ENCODE assay signal across 8 mouse cellular contexts in the genomic region with DNA sequence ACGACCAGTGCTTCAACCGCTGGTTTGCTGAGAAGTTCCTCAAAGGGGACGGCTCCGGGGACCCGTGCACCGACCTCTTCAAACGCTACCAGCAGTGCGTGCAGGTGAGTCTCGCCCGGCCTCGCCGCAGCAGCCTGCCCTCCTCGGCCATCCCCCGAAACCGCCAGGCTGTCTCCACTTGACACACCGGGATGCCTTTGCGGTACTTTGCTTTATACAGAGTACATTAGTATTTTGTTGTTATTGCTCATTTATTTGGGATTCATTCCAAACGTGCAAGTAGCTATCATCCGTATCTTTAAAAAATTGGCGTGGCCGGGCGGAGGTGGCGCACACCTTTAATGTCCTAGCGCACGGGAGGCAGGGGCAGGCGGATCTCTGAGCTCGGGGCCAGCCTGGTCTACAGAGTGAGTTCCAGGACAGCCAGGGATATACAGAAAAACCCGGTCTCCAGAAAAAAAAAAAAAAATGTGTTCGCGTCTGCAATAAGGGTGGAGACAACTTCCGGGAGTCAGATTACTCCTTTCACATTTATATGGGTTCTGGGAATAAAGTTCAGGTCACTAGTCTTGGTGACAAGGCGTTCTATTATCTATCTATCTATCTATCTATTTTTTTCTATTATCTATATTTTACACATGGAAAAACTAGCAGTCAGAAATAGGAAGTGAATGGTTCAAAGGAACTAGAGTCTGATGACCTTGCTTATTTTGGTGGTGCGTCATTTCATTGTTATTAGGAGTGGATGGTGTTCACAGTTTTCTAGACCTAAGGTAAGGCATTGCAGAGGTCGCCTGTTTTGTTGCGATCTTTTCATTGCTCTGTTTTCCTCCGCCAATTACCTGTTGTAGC. TPM values are rescaled to one million over a fixed set of nuclear protein-coding genes. Genes with fewer than 3 reads are reported as not detected.
A peak's percentile ranks its signal among the peaks of the same experiment; 100 is the strongest.
DNase-seq lines count a peak whose midpoint lies in the region; ATAC-seq and TF ChIP-seq lines count a peak whose summit lies in the region.

No protein-coding gene starts in this region.

- no peaks in the 10 kb centered on the region for H3K27me3 ChIP-seq in kidney, embryonic 15.5 days
- no peaks in the 10 kb centered on the region for H3K27me3 ChIP-seq in hindbrain, postnatal 0 days (ENCODE audit: insufficient read depth, low read length)
- H3K27me3 ChIP-seq in midbrain, embryonic 16.5 days (ENCODE audit: control insufficient read depth, insufficient read depth, low read depth, low read length), result no peaks in the 10 kb centered on the region

- H3K9ac ChIP-seq in kidney, embryonic 15.5 days, result peak overlapping the region; percentile 81
- H3K9ac ChIP-seq in hindbrain, postnatal 0 days (replicated peaks; ENCODE audit: low read length), result peak overlapping the region; percentile 92
- peak overlapping the region; percentile 87 for H3K9ac ChIP-seq in midbrain, embryonic 16.5 days (ENCODE audit: low read depth, low read length)

- peak overlapping the region; percentile 68 for H3K4me2 ChIP-seq in kidney, embryonic 15.5 days
- H3K4me2 ChIP-seq in hindbrain, postnatal 0 days (ENCODE audit: low read depth, low read length), result peak overlapping the region; percentile 85
- peak overlapping the region; percentile 73 for H3K4me2 ChIP-seq in midbrain, embryonic 16.5 days (ENCODE audit: low read length)

- H3K27ac ChIP-seq in kidney, embryonic 15.5 days, result 0 out of 2 replicates have a peak overlapping the region, but pooled peaks have one; percentile 88
- peak overlapping the region; percentile 92; the same call in 1 of the 2 replicates for H3K27ac ChIP-seq in hindbrain, postnatal 0 days
- H3K27ac ChIP-seq in midbrain, embryonic 16.5 days (ENCODE audit: low read length), result peak overlapping the region; percentile 84

- no peak for DNase-seq in kidney, adult 8-10 months
- DNase-seq in hindbrain, postnatal 0 days (ENCODE audit: low spot score), result no peak
- DNase-seq in ovary, postnatal 36 days (ENCODE audit: low spot score), result no peak
- no peak for DNase-seq in adrenal gland, postnatal 25 days
- DNase-seq in ovary, postnatal 14 days (ENCODE audit: low spot score), result no peak

- H3K9me3 ChIP-seq in kidney, embryonic 15.5 days (replicated peaks), result no peaks in the 10 kb centered on the region
- no peaks in the 10 kb centered on the region for H3K9me3 ChIP-seq in hindbrain, postnatal 0 days (ENCODE audit: low read length)
- no peaks in the 10 kb centered on the region for H3K9me3 ChIP-seq in midbrain, embryonic 16.5 days (replicated peaks; ENCODE audit: control insufficient read depth, low read length, poor library complexity, severe bottlenecking)

- H3K4me3 ChIP-seq in kidney, embryonic 15.5 days (replicated peaks), result peak overlapping the region; percentile 76
- H3K4me3 ChIP-seq in hindbrain, postnatal 0 days (ENCODE audit: low read length), result peak overlapping the region; percentile 89
- H3K4me3 ChIP-seq in midbrain, embryonic 16.5 days (ENCODE audit: low read depth, low read length), result peak overlapping the region; percentile 84

- 11% methylated on average over 36 of the region's 36 CpGs for WGBS in kidney, embryonic 15.5 days
- WGBS in hindbrain, postnatal 0 days, result 13% methylated on average over 36 of the region's 36 CpGs
- WGBS in midbrain, embryonic 16.5 days, result 13% methylated on average over 36 of the region's 36 CpGs

- peaks cover 22% of the 10 kb centered on the region for H3K4me1 ChIP-seq in kidney, embryonic 15.5 days
- peaks cover 9% of the 10 kb centered on the region for H3K4me1 ChIP-seq in hindbrain, postnatal 0 days (ENCODE audit: insufficient read depth, low read length)
- H3K4me1 ChIP-seq in midbrain, embryonic 16.5 days (ENCODE audit: control insufficient read depth, insufficient read depth, low read length), result peaks cover 24% of the 10 kb centered on the region

- ATAC-seq in kidney, embryonic 15.5 days (replicated peaks; ENCODE audit: low FRiP score), result peak; percentile 74; the same call in 1 of the 2 replicates
- peak; percentile 61; the same call in 1 of the 2 replicates for ATAC-seq in common myeloid progenitor, adult 5-6 weeks (replicated peaks; ENCODE audit: low read depth, poor library complexity, severe bottlenecking)
- no peak; the same call in 1 of the 2 replicates for ATAC-seq in hindbrain, postnatal 0 days
- ATAC-seq in midbrain, embryonic 16.5 days, result peak; percentile 16; the same call in 1 of the 2 replicates

- peaks cover 51% of the 10 kb centered on the region for H3K36me3 ChIP-seq in kidney, embryonic 15.5 days
- peaks cover 20% of the 10 kb centered on the region for H3K36me3 ChIP-seq in hindbrain, postnatal 0 days (ENCODE audit: insufficient read depth, low read length)
- peaks cover 27% of the 10 kb centered on the region for H3K36me3 ChIP-seq in midbrain, embryonic 16.5 days (ENCODE audit: control insufficient read depth, insufficient read depth, low read length)

- TF ChIP-seq CTCF in hindbrain, postnatal 0 days (IDR thresholded peaks at IDR 0.05; ENCODE audit: low read depth), result no peak

RNA-seq across cellular contexts. Expression of a gene that starts 0.5 kb away (rescaled TPM):
- 56.2 and 58.2 TPM in 2 replicates for polyA plus RNA-seq in kidney, embryonic 15.5 days (2015; fragmentation: Nextera tagmentation; extraction: Ambion mirVana)
- 18.7 and 19.6 TPM in 2 replicates for total RNA-seq in common myeloid progenitor, adult 5-6 weeks (2017)
- 12.4 and 18.4 TPM in 2 replicates for total RNA-seq in hindbrain, postnatal 0 days (2014; rRNA removed)
- polyA plus RNA-seq in hindbrain, postnatal 0 days (2015; fragmentation: Nextera tagmentation; extraction: Ambion mirVana), result 59.2 and 61.6 TPM in 2 replicates
- 47.9 and 52.6 TPM in 2 replicates for polyA plus RNA-seq in midbrain, embryonic 16.5 days (2015; fragmentation: Nextera tagmentation; extraction: Ambion mirVana)
- 37.6 and 47.5 TPM in 2 replicates for total RNA-seq in adrenal gland, postnatal 25 days (2021)

RNA-seq across cellular contexts. Expression of a gene that starts 0.6 kb away (rescaled TPM):
- polyA plus RNA-seq in kidney, embryonic 15.5 days (2015; fragmentation: Nextera tagmentation; extraction: Ambion mirVana), result 27.9 and 29.2 TPM in 2 replicates
- total RNA-seq in common myeloid progenitor, adult 5-6 weeks (2017), result 15.0 and 19.9 TPM in 2 replicates
- 22.4 and 25.1 TPM in 2 replicates for total RNA-seq in hindbrain, postnatal 0 days (2014; rRNA removed)
- polyA plus RNA-seq in hindbrain, postnatal 0 days (2015; fragmentation: Nextera tagmentation; extraction: Ambion mirVana), result 27.5 and 32.1 TPM in 2 replicates
- 37.8 and 43.5 TPM in 2 replicates for polyA plus RNA-seq in midbrain, embryonic 16.5 days (2015; fragmentation: Nextera tagmentation; extraction: Ambion mirVana)
- total RNA-seq in adrenal gland, postnatal 25 days (2021), result 21.6 and 22.9 TPM in 2 replicates

RNA-seq across cellular contexts. Expression of a gene that starts 7.2 kb away (rescaled TPM):
- polyA plus RNA-seq in kidney, embryonic 15.5 days (2015; fragmentation: Nextera tagmentation; extraction: Ambion mirVana), result 981 and 995 TPM in 2 replicates
- total RNA-seq in common myeloid progenitor, adult 5-6 weeks (2017), result 79.8 and 95.6 TPM in 2 replicates
- 1,147 and 1,391 TPM in 2 replicates for total RNA-seq in hindbrain, postnatal 0 days (2014; rRNA removed)
- 1,694 and 1,700 TPM in 2 replicates for polyA plus RNA-seq in hindbrain, postnatal 0 days (2015; fragmentation: Nextera tagmentation; extraction: Ambion mirVana)
- 1,007 and 1,008 TPM in 2 replicates for polyA plus RNA-seq in midbrain, embryonic 16.5 days (2015; fragmentation: Nextera tagmentation; extraction: Ambion mirVana)
- total RNA-seq in adrenal gland, postnatal 25 days (2021), result 1,153 and 1,399 TPM in 2 replicates

RNA-seq across cellular contexts. Expression of a gene that starts 14.6 kb away (rescaled TPM):
- polyA plus RNA-seq in kidney, embryonic 15.5 days (2015; fragmentation: Nextera tagmentation; extraction: Ambion mirVana), result 301 and 315 TPM in 2 replicates
- total RNA-seq in common myeloid progenitor, adult 5-6 weeks (2017), result 74.3 and 92.1 TPM in 2 replicates
- total RNA-seq in hindbrain, postnatal 0 days (2014; rRNA removed), result 42.5 and 47.5 TPM in 2 replicates
- 119 and 127 TPM in 2 replicates for polyA plus RNA-seq in hindbrain, postnatal 0 days (2015; fragmentation: Nextera tagmentation; extraction: Ambion mirVana)
- 118 and 132 TPM in 2 replicates for polyA plus RNA-seq in midbrain, embryonic 16.5 days (2015; fragmentation: Nextera tagmentation; extraction: Ambion mirVana)
- 74.5 and 77.0 TPM in 2 replicates for total RNA-seq in adrenal gland, postnatal 25 days (2021)

RNA-seq across cellular contexts. Expression of a gene that starts 40.7 kb away (rescaled TPM):
- polyA plus RNA-seq in kidney, embryonic 15.5 days (2015; fragmentation: Nextera tagmentation; extraction: Ambion mirVana), result 1,617 and 1,807 TPM in 2 replicates
- total RNA-seq in common myeloid progenitor, adult 5-6 weeks (2017), result 257 and 310 TPM in 2 replicates
- total RNA-seq in hindbrain, postnatal 0 days (2014; rRNA removed), result 184 and 239 TPM in 2 replicates
- 1,016 and 1,030 TPM in 2 replicates for polyA plus RNA-seq in hindbrain, postnatal 0 days (2015; fragmentation: Nextera tagmentation; extraction: Ambion mirVana)
- polyA plus RNA-seq in midbrain, embryonic 16.5 days (2015; fragmentation: Nextera tagmentation; extraction: Ambion mirVana), result 1,084 and 1,126 TPM in 2 replicates
- total RNA-seq in adrenal gland, postnatal 25 days (2021), result 243 and 326 TPM in 2 replicates

Comparison
In these comparisons a context has a peak if more than half of its experiments do, and no peak if none do; other contexts are left out.
1. RNA of a gene that starts 7.2 kb away (total RNA-seq): 1,147 to 1,391 TPM in hindbrain, postnatal 0 days and 1,153 to 1,399 TPM in adrenal gland, postnatal 25 days; 79.8 to 95.6 TPM in common myeloid progenitor, adult 5-6 weeks; every median in the first group is over 10 times any median in the second.
2. Peak in every context shown above with its lines, with median percentiles within 50 percentile points of each other: H3K27ac ChIP-seq, H3K4me2 ChIP-seq, H3K4me3 ChIP-seq and H3K9ac ChIP-seq.